Mouse (Mus musculus) kidney, adult 10 weeks (tissue): ENCODE data around the gene Epm2aip1. TPM values are rescaled to one million over a fixed set of nuclear protein-coding genes. Genes with fewer than 3 reads are reported as not detected.

Experiments used
- polyA plus RNA-seq: library from polyadenylated mRNA; stranded (reverse); fragments of 350-450 nt; fragmentation: Illumina TruSeq; extraction: RNeasy Lipid Tissue Mini Kit (QIAGEN cat#74804); gene quantifications from one replicate; pipeline ENCODE4 v1.2.3, GENCODE M21; 2014; ENCODE audit warnings: low read depth, low replicate concordance

The Epm2aip1 gene
- 52.3 TPM for polyA plus RNA-seq

GRCm38 (mm10) chr9:111271434-111272160 lies at the start of gene Epm2aip1, which contains the start of gene Mlh1:
Gene Epm2aip1 (plus strand): TSS chr9:111271929.
Gene Mlh1 (minus strand): TSS chr9:111271791.

GRCm38 (mm10) chr9:111311031-111311842 lies 39.5 kb downstream of the Epm2aip1 start, which contains the start of gene Trank1:
Gene Trank1 (plus strand): TSS chr9:111311739.

Other genes with a start within 250 kb of the Epm2aip1 start
- 2.3 TPM for gene Ccrl2, start 214.4 kb upstream of the Epm2aip1 start, polyA plus RNA-seq
- gene Lrrfip2, start 154.3 kb upstream of the Epm2aip1 start, polyA plus RNA-seq = 39.6 TPM
- gene Mlh1, start 138 bp upstream of the Epm2aip1 start, polyA plus RNA-seq = 24.3 TPM
- 0.04 TPM for gene Trank1, start 39.8 kb downstream of the Epm2aip1 start, polyA plus RNA-seq
- 14.5 TPM for gene Dclk3, start 167.2 kb downstream of the Epm2aip1 start, polyA plus RNA-seq